Mouse (Mus musculus) CH12.LX (cell line): ENCODE results near the gene Plekhj1.

ENCODE experiments used
- CTCF ChIP-seq, 2 experiments: IDR thresholded peaks in 1 of 2; conservative IDR thresholded peaks in 1 of 2; 2 replicates each; pipeline ENCODE4 v1.5.1; 2011 to 2012; ENCODE audit warnings: low read depth in 2 of 2, low read length in 2 of 2, improper control_type of control experiment in 1 of 2, inconsistent platforms in 1 of 2, mild to moderate bottlenecking in 1 of 2, moderate library complexity in 1 of 2
- ZNF384 ChIP-seq: IDR thresholded peaks from 2 replicates; pipeline ENCODE4 v1.6.1; 2012; ENCODE audit warnings: low read depth, low read length, improper control_type of control experiment, inconsistent platforms

DNA sequence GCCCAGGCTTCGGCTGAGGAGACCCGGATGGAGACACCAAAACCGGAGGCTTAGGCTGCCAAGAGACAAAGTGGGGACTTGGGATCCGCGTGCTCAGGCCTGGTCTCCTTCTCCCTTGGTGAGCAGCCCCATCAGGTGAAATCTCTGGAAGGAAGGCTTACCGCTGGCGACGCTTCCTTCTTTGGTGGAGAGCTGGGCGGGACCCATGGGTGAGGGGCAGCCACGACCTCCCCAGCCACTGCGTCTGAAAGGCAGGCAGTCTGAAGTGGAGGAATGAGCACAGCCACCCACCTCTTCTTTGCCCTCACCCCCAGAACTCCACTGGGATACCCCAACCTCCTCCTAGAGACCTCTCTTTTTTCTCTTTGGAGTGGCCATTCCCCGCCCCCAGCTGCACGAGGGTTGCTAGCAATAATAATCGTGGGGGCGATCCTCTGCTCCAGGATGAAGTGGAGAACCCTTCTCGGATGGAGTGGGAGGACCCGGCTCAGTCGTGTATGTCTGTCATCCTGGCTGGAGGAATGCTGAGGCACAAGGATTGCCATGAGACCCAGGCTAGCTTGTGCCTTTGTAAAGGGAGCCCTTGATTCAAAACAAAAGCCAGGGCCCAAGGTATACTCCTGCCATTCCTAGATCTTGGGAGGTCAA is 10.7 kb upstream of the Plekhj1 start:
- TF ChIP-seq ZNF384 (no peak), CTCF (conservative IDR thresholded peaks at IDR 0.05 in 1 of 2, IDR thresholded peaks at IDR 0.05 in 1 of 2; ENCODE audit: low read depth in 2 of 2, low read length in 2 of 2) (no peak)
